Mouse (Mus musculus) neural tube, embryonic 15.5 days (tissue): ENCODE measurements around the gene Krt20. TPM values are rescaled to one million over a fixed set of nuclear protein-coding genes. Genes with fewer than 3 reads are reported as not detected.

Source experiments
- ATAC-seq: fragments of 200-750 bp; cut with Nextera tagmentation; 2 replicates; pipeline ENCODE4 v1.8.0; 2017; ENCODE audit warnings: mild to moderate bottlenecking, moderate TSS enrichment, moderate library complexity; ENCODE audit not compliant: low FRiP score
- H3K27ac ChIP-seq: fragments of 300-500 bp; sonication (generic); replicated peaks from 2 replicates; pipeline ENCODE4 v1.5.1; 2015; ENCODE audit warnings: mild to moderate bottlenecking, inconsistent platforms
- H3K27me3 ChIP-seq: fragments of 300-500 bp; sonication (generic); replicated peaks from 2 replicates; pipeline ENCODE4 v1.6.1; 2015; ENCODE audit warnings: inconsistent platforms
- H3K36me3 ChIP-seq: fragments of 300-500 bp; sonication (generic); 2 replicates; pipeline ENCODE4 v1.6.1; 2015; ENCODE audit warnings: inconsistent platforms
- H3K4me1 ChIP-seq: fragments of 300-500 bp; sonication (generic); 2 replicates; pipeline ENCODE4 v1.6.1; 2015; ENCODE audit warnings: inconsistent platforms
- H3K4me2 ChIP-seq: fragments of 300-500 bp; sonication (generic); 2 replicates; pipeline ENCODE4 v1.6.1; 2015; ENCODE audit warnings: inconsistent platforms, mild to moderate bottlenecking, moderate library complexity
- H3K4me3 ChIP-seq: fragments of 300-500 bp; sonication (generic); replicated peaks from 2 replicates; pipeline ENCODE4 v1.5.1; 2015; ENCODE audit warnings: mild to moderate bottlenecking, inconsistent platforms
- H3K9ac ChIP-seq: fragments of 300-500 bp; sonication (generic); replicated peaks from 2 replicates; pipeline ENCODE4 v1.6.1; 2015; ENCODE audit warnings: mild to moderate bottlenecking, inconsistent platforms
- H3K9me3 ChIP-seq: fragments of 300-500 bp; sonication (generic); replicated peaks from 2 replicates; pipeline ENCODE4 v1.6.1; 2016; ENCODE audit warnings: inconsistent platforms
- whole genome bisulfite sequencing: fragments of 180-500 bp; shearing (Covaris S2); methylation state at CpG from one replicate; pipeline ENCODE4 v1.1.7; 2015; ENCODE audit warnings: mixed read lengths; 5-methylcytosine and 5-hydroxymethylcytosine counted together
- polyA plus RNA-seq: library from polyadenylated mRNA; unstranded; fragments of >200 nt; fragmentation: Nextera tagmentation; extraction: Ambion mirVana; gene quantifications from 2 replicates; pipeline ENCODE4 v1.2.1, GENCODE M21; 2015

The Krt20 gene
- polyA plus RNA-seq, 1 experiment from 2014 or later, result 0.08 TPM

DNA sequence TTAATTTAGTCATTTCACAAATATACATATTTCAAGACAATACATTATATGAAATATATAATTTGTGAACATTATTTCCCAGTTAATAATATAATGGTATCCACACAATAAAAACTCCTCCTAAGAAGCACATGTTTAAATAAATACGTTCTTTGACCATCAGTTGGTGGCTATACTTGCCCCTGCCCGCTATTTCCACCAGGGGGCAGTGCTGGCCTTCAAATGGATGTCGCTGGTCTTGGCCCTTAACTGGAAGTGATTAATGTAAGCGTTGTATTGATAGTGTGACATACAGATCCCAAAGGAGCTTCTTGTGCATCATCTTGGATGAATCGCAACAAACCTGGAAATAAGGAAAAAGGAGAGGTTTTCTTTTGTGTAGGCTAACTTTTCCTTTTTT, 58.4 kb downstream of the Krt20 start:
- H3K36me3 ChIP-seq, result no peaks in the 10 kb centered on the region
- H3K9ac ChIP-seq, result no peak overlapping the region
- no peak overlapping the region for H3K4me3 ChIP-seq
- H3K4me1 ChIP-seq, result no peaks in the 10 kb centered on the region
- H3K27me3 ChIP-seq, result peaks cover 29% of the 10 kb centered on the region
- WGBS, result 12% methylated on average over 5 of the region's 5 CpGs
- no peak for ATAC-seq
- no peaks in the 10 kb centered on the region for H3K9me3 ChIP-seq
- no peak overlapping the region for H3K27ac ChIP-seq
- H3K4me2 ChIP-seq, result no peak overlapping the region

Other genes with a start within 250 kb of the Krt20 start
- 221 and 227 TPM in 2 replicates for gene Smarce1, start 207.1 kb downstream of the Krt20 start, polyA plus RNA-seq
- gene Krt222, start 194.1 kb downstream of the Krt20 start, polyA plus RNA-seq, result 11.9 and 12.7 TPM in 2 replicates
- gene Krt24, start 152.9 kb downstream of the Krt20 start, polyA plus RNA-seq, result not detected in 2 replicates
- 0.61 and 0.77 TPM in 2 replicates for gene Krt25, start 115.2 kb downstream of the Krt20 start, polyA plus RNA-seq
- 0.19 and 0.26 TPM in 2 replicates for gene Krt26, start 100.2 kb downstream of the Krt20 start, polyA plus RNA-seq
- gene Krt27, start 87.0 kb downstream of the Krt20 start, polyA plus RNA-seq, result 0.19 and 0.33 TPM in 2 replicates
- gene Krt28, start 63.2 kb downstream of the Krt20 start, polyA plus RNA-seq, result 0.36 and 0.50 TPM in 2 replicates
- gene Krt10, start 48.8 kb downstream of the Krt20 start, polyA plus RNA-seq, result 31.6 and 31.8 TPM in 2 replicates
- gene Krt12, start 15.9 kb downstream of the Krt20 start, polyA plus RNA-seq, result 0.11 and 0.12 TPM in 2 replicates
- gene Krt23, start 55.0 kb upstream of the Krt20 start, polyA plus RNA-seq, result 0.15 and 0.93 TPM in 2 replicates
- gene Krt39, start 83.2 kb upstream of the Krt20 start, polyA plus RNA-seq, result not detected in 2 replicates
- not detected in 2 replicates for gene Krt40, start 105.0 kb upstream of the Krt20 start, polyA plus RNA-seq
- gene Krtap3-3, start 112.7 kb upstream of the Krt20 start, polyA plus RNA-seq, result not detected in 2 replicates
- gene Krtap3-2, start 118.7 kb upstream of the Krt20 start, polyA plus RNA-seq, result not detected in 2 replicates
- not detected in 2 replicates for gene Gm11939, start 121.3 kb upstream of the Krt20 start, polyA plus RNA-seq
- 0.43 TPM in 1 of 2 replicates, not detected in the other for gene Krtap3-1, start 128.5 kb upstream of the Krt20 start, polyA plus RNA-seq
- not detected in 2 replicates for gene Krtap1-5, start 142.9 kb upstream of the Krt20 start, polyA plus RNA-seq
- not detected in 2 replicates for gene Krtap1-4, start 145.5 kb upstream of the Krt20 start, polyA plus RNA-seq
- gene Krtap1-3, start 153.2 kb upstream of the Krt20 start, polyA plus RNA-seq, result not detected in 2 replicates
- not detected in 2 replicates for gene Krtap9-3, start 160.0 kb upstream of the Krt20 start, polyA plus RNA-seq
- not detected in 2 replicates for gene Gm11938, start 165.2 kb upstream of the Krt20 start, polyA plus RNA-seq
- not detected in 2 replicates for gene Gm11937, start 172.0 kb upstream of the Krt20 start, polyA plus RNA-seq
- gene Krtap2-4, start 176.7 kb upstream of the Krt20 start, polyA plus RNA-seq, result not detected in 2 replicates
- gene Gm11562, start 182.3 kb upstream of the Krt20 start, polyA plus RNA-seq, result not detected in 2 replicates
- not detected in 2 replicates for gene Krtap4-1, start 190.1 kb upstream of the Krt20 start, polyA plus RNA-seq
- not detected in 2 replicates for gene Krtap4-2, start 196.9 kb upstream of the Krt20 start, polyA plus RNA-seq
- gene Krtap4-7, start 205.9 kb upstream of the Krt20 start, polyA plus RNA-seq, result not detected in 2 replicates
- gene Gm11555, start 212.1 kb upstream of the Krt20 start, polyA plus RNA-seq, result not detected in 2 replicates
- not detected in 2 replicates for gene Gm11563, start 220.8 kb upstream of the Krt20 start, polyA plus RNA-seq
- gene Krtap4-6, start 227.8 kb upstream of the Krt20 start, polyA plus RNA-seq, result not detected in 2 replicates